Mouse (Mus musculus) gastrocnemius, adult 8-10 months (tissue): ENCODE measurements at regions not wholly inside any gene's neighbourhood (a gene's known extent, or its start where the extent isn't known, plus 50 kb on each side); places are given as distances from the start of the nearest gene placed in this dataset.
A peak's percentile ranks its signal among the peaks of the same experiment; 100 is the strongest.
"Not testable (repeated sequence)": the region's sequence is repeated elsewhere in the genome, so short reads cannot be mapped to it uniquely, and the experiment has no call there.

Experiments
- DNase-seq, 2 experiments: peaks; one replicate each; pipeline ENCODE4 v3.0.0; 2022; ENCODE audit warnings: low spot score in 2 of 2

GRCm38 (mm10) chr3:137217926-137218325, 122.9 kb upstream of the Emcn start:
- no peak for DNase-seq

- no peak for DNase-seq
Measured at GRCm38 (mm10) chr3:137226151-137226550, 114.7 kb upstream of the Emcn start.

- no peak for DNase-seq
Measured at GRCm38 (mm10) chr3:137227122-137227838, 113.6 kb upstream of the Emcn start.

- no peak for DNase-seq
Measured at GRCm38 (mm10) chr3:137228416-137228815, 112.5 kb upstream of the Emcn start.

GRCm38 (mm10) chr3:137242877-137243276, 98.0 kb upstream of the Emcn start:
- DNase-seq = no peak

GRCm38 (mm10) chr3:137263907-137264306, 77.0 kb upstream of the Emcn start:
- DNase-seq = no peak

GRCm38 (mm10) chr3:137267752-137268151, 73.1 kb upstream of the Emcn start:
- DNase-seq = no peak

- DNase-seq = no peak
Measured at GRCm38 (mm10) chr3:137275444-137275843, 65.4 kb upstream of the Emcn start.

GRCm38 (mm10) chr3:137279284-137279683, 61.6 kb upstream of the Emcn start:
- no peak for DNase-seq

- peak; percentile 4 to 20 for DNase-seq
Measured at GRCm38 (mm10) chr3:137281052-137281451, 59.8 kb upstream of the Emcn start.

GRCm38 (mm10) chr3:137287558-137287957, 53.3 kb upstream of the Emcn start:
- DNase-seq = not testable (repeated sequence)

- no peak for DNase-seq
Measured at GRCm38 (mm10) chr3:137288301-137288942, 52.4 kb upstream of the Emcn start.

GRCm38 (mm10) chr3:137288943-137289682, 51.8 kb upstream of the Emcn start:
- no peak for DNase-seq

- no peak for DNase-seq
Measured at GRCm38 (mm10) chr3:137289683-137289984, 51.2 kb upstream of the Emcn start.
